Mouse (Mus musculus): ENCODE results near the gene Dcaf7.

The Dcaf7 gene

GRCm38 (mm10) chr11:106045780-106046179, 9.1 kb downstream of the Dcaf7 start:
- DNase-seq = no peak

- no peak for DNase-seq
Measured at GRCm38 (mm10) chr11:106046584-106046983, 9.9 kb downstream of the Dcaf7 start.

GRCm38 (mm10) chr11:106053921-106054320, 17.2 kb downstream of the Dcaf7 start:
- DNase-seq = no peak

GRCm38 (mm10) chr11:106054600-106054999, 17.9 kb downstream of the Dcaf7 start:
- no peak for DNase-seq

- DNase-seq = no peak
Measured at GRCm38 (mm10) chr11:106055341-106055740, 18.7 kb downstream of the Dcaf7 start.

GRCm38 (mm10) chr11:106056819-106057491, 20.3 kb downstream of the Dcaf7 start:
- no peak for DNase-seq

GRCm38 (mm10) chr11:106058020-106058419, 21.3 kb downstream of the Dcaf7 start:
- no peak for DNase-seq

- no peak for DNase-seq
Measured at GRCm38 (mm10) chr11:106060549-106060948, 23.9 kb downstream of the Dcaf7 start.

- no peak for DNase-seq
Measured at GRCm38 (mm10) chr11:106061311-106061710, 24.6 kb downstream of the Dcaf7 start.

GRCm38 (mm10) chr11:106063756-106064155, 27.1 kb downstream of the Dcaf7 start:
- no peak for DNase-seq

- no peak for DNase-seq
Measured at GRCm38 (mm10) chr11:106065073-106065922, 28.6 kb downstream of the Dcaf7 start.

GRCm38 (mm10) chr11:106065923-106066571, 29.4 kb downstream of the Dcaf7 start, which contains the start of gene Taco1:
Gene Taco1 (plus strand): TSS chr11:106066061.
- DNase-seq = peak; percentile 98

GRCm38 (mm10) chr11:106066616-106067015, 29.9 kb downstream of the Dcaf7 start:
- DNase-seq = peak; percentile 55 to 72

- DNase-seq = no peak
Measured at GRCm38 (mm10) chr11:106073774-106074173, 37.1 kb downstream of the Dcaf7 start.

GRCm38 (mm10) chr11:106076321-106076720, 39.6 kb downstream of the Dcaf7 start:
- peak; percentile 75 to 87 for DNase-seq

- peak; percentile 99 for DNase-seq
Measured at GRCm38 (mm10) chr11:106083708-106084701, 47.3 kb downstream of the Dcaf7 start, which contains the start of gene Map3k3. Gene Map3k3 (plus strand): TSS chr11:106084613.

GRCm38 (mm10) chr11:106084911-106085561, 48.4 kb downstream of the Dcaf7 start:
- peak; percentile 80 to 81 for DNase-seq

- no peak for DNase-seq
Measured at GRCm38 (mm10) chr11:106098223-106098622, 61.6 kb downstream of the Dcaf7 start.

GRCm38 (mm10) chr11:106102866-106103265, 66.2 kb downstream of the Dcaf7 start:
- no peak for DNase-seq

GRCm38 (mm10) chr11:106106047-106106587, 69.4 kb downstream of the Dcaf7 start:
- no peak for DNase-seq

Measured in cerebellum, postnatal 14 days (tissue).